Mouse (Mus musculus): ENCODE measurements at regions not wholly inside any gene's neighbourhood (a gene's known extent, or its start where the extent isn't known, plus 50 kb on each side); places are given as distances from the start of the nearest gene placed in this dataset.

DNA sequence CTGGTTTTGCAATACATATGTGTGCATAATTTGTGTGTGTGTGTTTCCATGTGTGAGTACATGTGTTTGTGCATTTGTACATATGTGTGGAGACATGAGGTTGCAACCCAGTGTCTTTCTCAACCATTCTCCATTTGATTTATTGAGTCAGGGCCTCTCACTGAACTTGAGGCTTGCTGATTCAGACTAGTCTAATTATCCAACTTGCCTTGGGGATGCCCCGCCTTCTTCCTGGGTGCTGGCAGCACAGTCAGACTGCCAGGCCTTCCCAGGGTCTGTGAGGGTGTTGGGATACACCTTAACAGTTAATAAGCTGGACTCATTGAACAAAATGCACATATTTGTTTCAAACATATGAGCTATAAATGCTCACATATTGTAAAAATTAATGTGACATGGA lies 56.1 kb upstream of the Pde7b start:
- no peak for DNase-seq (ENCODE audit: low read depth in 2 of 2, low spot score in 2 of 2)

DNA sequence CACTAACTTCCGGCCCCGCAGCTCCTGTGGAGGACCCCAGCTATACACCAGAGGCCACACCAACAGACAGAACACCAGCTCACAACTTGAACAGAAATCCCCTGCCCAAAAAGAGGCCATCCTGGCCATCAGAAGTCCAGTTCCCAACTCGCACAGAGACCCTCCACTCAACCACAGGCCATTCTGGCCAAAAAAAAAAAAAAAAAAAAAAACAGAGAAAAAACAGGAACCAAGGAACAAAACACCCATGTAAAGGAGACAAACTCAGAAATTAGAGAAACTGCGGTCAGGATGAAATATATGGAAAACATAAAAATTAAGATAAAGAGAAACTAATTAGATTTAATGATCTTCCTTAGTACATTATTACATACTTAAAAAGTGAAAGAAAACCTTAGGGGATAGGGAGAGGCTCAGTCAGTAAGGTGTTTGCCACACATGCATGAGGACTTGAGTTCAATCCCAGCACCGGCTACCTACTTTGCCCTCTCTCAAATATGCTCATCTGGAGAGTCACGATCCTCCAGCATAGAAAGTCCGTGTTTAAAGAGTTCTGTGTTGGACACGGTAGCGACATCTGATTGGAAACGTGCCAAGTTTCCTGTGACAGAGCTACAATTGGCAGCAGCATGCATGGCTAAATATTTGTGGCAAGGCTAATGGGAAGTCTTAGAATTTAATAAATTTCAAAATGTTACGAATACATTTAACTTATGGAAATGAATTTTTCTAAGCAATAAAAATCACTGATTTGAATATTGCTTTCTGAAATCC lies 51.9 kb upstream of the Pde7b start:
- DNase-seq (ENCODE audit: low read depth in 2 of 2, low spot score in 2 of 2), result no peak

DNA sequence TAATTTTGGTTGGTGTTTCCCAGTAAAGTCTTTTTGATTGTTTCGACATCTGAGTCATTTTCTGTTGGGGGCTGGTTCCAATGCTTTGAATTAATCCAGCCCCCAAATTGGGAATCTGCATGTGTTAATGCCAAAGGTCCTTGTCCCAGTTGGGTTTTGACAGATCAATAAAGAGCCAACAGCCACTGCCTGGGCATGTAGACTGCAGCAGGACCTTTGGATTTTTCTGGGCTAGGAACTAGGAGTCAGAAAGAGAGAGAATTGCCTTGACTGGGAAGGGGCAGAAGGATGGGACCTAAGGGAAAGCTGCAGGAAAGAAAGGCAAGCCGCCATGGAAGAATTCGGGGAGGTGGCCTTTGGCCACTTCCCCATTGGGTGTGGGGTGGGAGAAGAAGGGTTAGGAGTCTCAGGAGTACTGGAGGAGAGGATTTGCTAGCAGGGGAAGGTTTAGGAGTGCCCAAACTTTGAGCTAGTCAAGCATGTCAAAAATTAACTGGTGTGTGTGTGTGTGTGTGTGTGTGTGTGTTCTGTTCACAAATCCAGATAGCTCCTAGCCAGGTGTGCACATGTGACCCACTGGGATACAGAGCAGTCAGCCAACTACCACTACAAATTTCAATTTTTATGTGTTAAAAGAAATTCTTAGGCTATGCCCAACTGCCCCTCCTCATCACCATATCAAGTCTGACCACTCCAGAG lies 51.0 kb upstream of the Pde7b start:
- no peak for DNase-seq (ENCODE audit: low read depth in 2 of 2, low spot score in 2 of 2)

Measured in CD8-positive naive resting alpha-beta T cell, adult 2 months (primary cell).